Mouse (Mus musculus) myocyte (in vitro differentiated cells): ENCODE data around the gene D730048I06Rik.

ENCODE experiments used
- CEBPB ChIP-seq: IDR thresholded peaks from 2 replicates; pipeline ENCODE4 v1.6.1; 2011; ENCODE audit warnings: mild to moderate bottlenecking, moderate library complexity; ENCODE audit not compliant: poor library complexity, insufficient read depth, severe bottlenecking
- E2F4 ChIP-seq: IDR thresholded peaks from one replicate; pipeline ENCODE4 v1.6.1; 2011; ENCODE audit warnings: mild to moderate bottlenecking, control low read depth, moderate library complexity; ENCODE audit not compliant: insufficient read depth
- MAX ChIP-seq: IDR thresholded peaks from one replicate; pipeline ENCODE4 v1.6.1; 2011; ENCODE audit warnings: low read depth, mild to moderate bottlenecking, control low read depth
- POLR2A ChIP-seq: IDR thresholded peaks from one replicate; pipeline ENCODE4 v1.6.1; 2011; ENCODE audit warnings: low read depth, mild to moderate bottlenecking, control low read depth, moderate library complexity; ENCODE audit not compliant: insufficient read length
- SRF ChIP-seq: IDR thresholded peaks from one replicate; pipeline ENCODE4 v1.6.1; 2011; ENCODE audit warnings: low read depth; ENCODE audit not compliant: control insufficient read depth, insufficient read length
- TCF12 ChIP-seq: IDR thresholded peaks from one replicate; pipeline ENCODE4 v1.6.1; 2011; ENCODE audit warnings: mild to moderate bottlenecking, control low read depth; ENCODE audit not compliant: poor library complexity, insufficient read depth, severe bottlenecking
- USF1 ChIP-seq: IDR thresholded peaks from one replicate; pipeline ENCODE4 v1.6.1; 2011; ENCODE audit warnings: low read depth, mild to moderate bottlenecking, control low read depth, moderate library complexity

GRCm38 (mm10) chr9:35740749-35741148, 49.2 kb downstream of the D730048I06Rik start, which contains the start of gene Gm17677:
- TF ChIP-seq USF1 (no peak), E2F4 (no peak), CEBPB (no peak), POLR2A (no peak), SRF (no peak), MAX (no peak), TCF12 (no peak)
